Mouse (Mus musculus) erythroblast, embryonic 14.5 days (primary cell): ENCODE measurements around the gene Madd.

Source experiments
- GATA1 ChIP-seq: IDR thresholded peaks from 2 replicates; pipeline ENCODE4 v1.6.1; 2012; ENCODE audit warnings: low read length, inconsistent platforms, mixed read lengths
- TAL1 ChIP-seq: IDR thresholded peaks from 3 replicates; pipeline ENCODE4 v1.6.1; 2012; ENCODE audit warnings: low read length, inconsistent platforms, mixed read lengths

DNA sequence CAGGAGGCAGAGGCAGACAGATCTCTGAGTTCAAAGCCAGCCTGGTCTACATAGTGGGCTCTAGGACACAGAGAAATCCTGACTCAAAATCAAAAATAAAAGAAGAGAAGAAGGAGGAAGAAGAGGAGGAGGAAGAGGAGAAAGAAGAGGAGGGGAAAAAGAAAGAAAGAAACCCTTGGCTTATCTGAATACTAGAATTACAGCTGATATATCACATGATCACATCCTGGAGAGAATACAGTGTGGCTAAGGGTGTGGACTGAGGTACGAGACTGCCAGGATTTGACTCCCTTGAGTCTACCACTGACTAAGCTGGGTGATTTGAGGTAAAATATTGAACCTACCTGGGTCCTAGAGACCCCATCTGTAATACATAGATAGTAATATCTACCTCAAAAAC is 2.6 kb upstream of the Madd start:
- TF ChIP-seq TAL1 (no peak), GATA1 (no peak)
